Mouse (Mus musculus) liver, embryonic 15.5 days (tissue): ENCODE measurements around the gene Meox2. TPM values are rescaled to one million over a fixed set of nuclear protein-coding genes. Genes with fewer than 3 reads are reported as not detected.
A peak's percentile ranks its signal among the peaks of the same experiment; 100 is the strongest.
"Not testable (repeated sequence)": the region's sequence is repeated elsewhere in the genome, so short reads cannot be mapped to it uniquely, and the experiment has no call there.

Experiments
- ATAC-seq: fragments of 200-750 bp; cut with Nextera tagmentation; 2 replicates; pipeline ENCODE4 v1.8.0; 2017; ENCODE audit warnings: moderate number of reproducible peaks, mild to moderate bottlenecking, moderate library complexity; ENCODE audit not compliant: insufficient read depth
- H3K27ac ChIP-seq: fragments of 300-500 bp; sonication (generic); replicated peaks from 2 replicates; pipeline ENCODE4 v1.5.1; 2015; ENCODE audit warnings: mild to moderate bottlenecking, inconsistent platforms
- H3K27me3 ChIP-seq: fragments of 300-500 bp; sonication (generic); 2 replicates; pipeline ENCODE4 v1.6.1; 2015; ENCODE audit warnings: mild to moderate bottlenecking, inconsistent platforms
- H3K36me3 ChIP-seq: fragments of 300-500 bp; sonication (generic); replicated peaks from 2 replicates; pipeline ENCODE4 v1.6.1; 2015; ENCODE audit warnings: moderate library complexity, mild to moderate bottlenecking, inconsistent platforms
- H3K4me1 ChIP-seq: fragments of 300-500 bp; sonication (generic); replicated peaks from 2 replicates; pipeline ENCODE4 v1.6.1; 2015; ENCODE audit warnings: inconsistent platforms
- H3K4me2 ChIP-seq: fragments of 300-500 bp; sonication (generic); 2 replicates; pipeline ENCODE4 v1.6.1; 2015; ENCODE audit warnings: moderate library complexity, mild to moderate bottlenecking, inconsistent platforms
- H3K4me3 ChIP-seq: fragments of 300-500 bp; sonication (generic); replicated peaks from 2 replicates; pipeline ENCODE4 v1.5.1; 2015; ENCODE audit warnings: mild to moderate bottlenecking, inconsistent platforms
- H3K9ac ChIP-seq: fragments of 300-500 bp; sonication (generic); 2 replicates; pipeline ENCODE4 v1.6.1; 2015; ENCODE audit warnings: moderate library complexity, mild to moderate bottlenecking, inconsistent platforms
- H3K9me3 ChIP-seq: fragments of 300-500 bp; sonication (generic); replicated peaks from 2 replicates; pipeline ENCODE4 v1.6.1; 2016; ENCODE audit warnings: inconsistent platforms
- WGBS: fragments of 180-500 bp; shearing (Covaris S2); methylation state at CpG from one replicate; pipeline ENCODE4 v1.1.7; 2015; ENCODE audit warnings: mixed read lengths; ENCODE audit not compliant: insufficient replicate concordance; 5-methylcytosine and 5-hydroxymethylcytosine counted together
- polyA plus RNA-seq: library from polyadenylated mRNA; unstranded; fragments of >200 nt; fragmentation: Nextera tagmentation; extraction: Ambion mirVana; gene quantifications from 2 replicates; pipeline ENCODE4 v1.2.1, GENCODE M21; 2015

Meox2 gene
- polyA plus RNA-seq, result 0.28 and 0.47 TPM in 2 replicates

- peak within 1 kb of the TSS; percentile 56 for H3K4me2 ChIP-seq
- peak within 1 kb of the TSS; percentile 37 for H3K4me3 ChIP-seq
- ATAC-seq, result no peak
- WGBS, result under 1% methylated on average over 12 of the region's 12 CpGs
- no peaks in the 10 kb centered on the region for H3K36me3 ChIP-seq
- H3K9ac ChIP-seq, result no peak within 1 kb of the TSS
- no peaks in the 10 kb centered on the region; the same call in 1 of the 2 replicates for H3K4me1 ChIP-seq
- peaks cover 40% of the 10 kb centered on the region for H3K27me3 ChIP-seq
- H3K27ac ChIP-seq, result no peak within 1 kb of the TSS
- H3K9me3 ChIP-seq, result no peaks in the 10 kb centered on the region
These were observed at the start of gene Meox2 for GRCm38 (mm10) chr12:37108390-37108738. Gene Meox2 (plus strand): TSS chr12:37108540.

- Histone ChIP-seq H3K9ac (no peak overlapping the region), H3K4me2 (no peak overlapping the region), H3K36me3 (no peaks in the 10 kb centered on the region), H3K4me1 (no peaks in the 10 kb centered on the region), H3K27me3 (no peaks in the 10 kb centered on the region), H3K9me3 (no peaks in the 10 kb centered on the region), H3K27ac (no peak overlapping the region), H3K4me3 (no peak overlapping the region)
- no peak for ATAC-seq
- 47% methylated on average over 3 of the region's 3 CpGs for WGBS
These were observed 35.7 kb upstream of the Meox2 start for GRCm38 (mm10) chr12:37072636-37073035.

GRCm38 (mm10) chr12:37077308-37077707, 31.0 kb upstream of the Meox2 start:
- Histone ChIP-seq H3K9ac (no peak overlapping the region), H3K4me2 (no peak overlapping the region), H3K27ac (no peak overlapping the region), H3K9me3 (no peaks in the 10 kb centered on the region), H3K27me3 (no peaks in the 10 kb centered on the region), H3K4me1 (no peaks in the 10 kb centered on the region), H3K4me3 (no peak overlapping the region), H3K36me3 (no peaks in the 10 kb centered on the region)
- 68% methylated on average over 1 of the region's 1 CpGs for WGBS
- no peak for ATAC-seq

GRCm38 (mm10) chr12:37080005-37080404, 28.3 kb upstream of the Meox2 start:
- H3K9ac ChIP-seq, H3K4me2 ChIP-seq, H3K27ac ChIP-seq, ATAC-seq, H3K36me3 ChIP-seq, H3K9me3 ChIP-seq, H3K27me3 ChIP-seq, H3K4me1 ChIP-seq, H3K4me3 ChIP-seq: not testable (repeated sequence)
- WGBS, result 42% methylated on average over 5 of the region's 5 CpGs

GRCm38 (mm10) chr12:37106541-37106940, 1.8 kb upstream of the Meox2 start:
- no peaks in the 10 kb centered on the region for H3K36me3 ChIP-seq
- no peaks in the 10 kb centered on the region; the same call in 1 of the 2 replicates for H3K4me1 ChIP-seq
- ATAC-seq, result no peak
- H3K27ac ChIP-seq, result no peak overlapping the region
- H3K27me3 ChIP-seq, result peaks cover 40% of the 10 kb centered on the region
- H3K9ac ChIP-seq, result no peak overlapping the region
- H3K4me2 ChIP-seq, result no peak overlapping the region
- 38% methylated on average over 8 of the region's 8 CpGs for WGBS
- no peak overlapping the region for H3K4me3 ChIP-seq
- H3K9me3 ChIP-seq, result no peaks in the 10 kb centered on the region

GRCm38 (mm10) chr12:37107150-37107549, 1.2 kb upstream of the Meox2 start:
- WGBS, result 28% methylated on average over 2 of the region's 2 CpGs
- no peaks in the 10 kb centered on the region for H3K9me3 ChIP-seq
- no peak overlapping the region for H3K27ac ChIP-seq
- no peak overlapping the region for H3K9ac ChIP-seq
- H3K36me3 ChIP-seq, result no peaks in the 10 kb centered on the region
- H3K4me1 ChIP-seq, result no peaks in the 10 kb centered on the region; the same call in 1 of the 2 replicates
- no peak overlapping the region for H3K4me2 ChIP-seq
- H3K4me3 ChIP-seq, result no peak overlapping the region
- ATAC-seq, result no peak
- H3K27me3 ChIP-seq, result peaks cover 40% of the 10 kb centered on the region

GRCm38 (mm10) chr12:37107713-37108389, 489 bp upstream of the Meox2 start:
- Histone ChIP-seq H3K36me3 (no peaks in the 10 kb centered on the region), H3K4me1 (no peaks in the 10 kb centered on the region; the same call in 1 of the 2 replicates), H3K4me2 (peak overlapping the region; percentile 56), H3K4me3 (peak overlapping the region; percentile 37), H3K27ac (no peak overlapping the region), H3K9ac (no peak overlapping the region), H3K9me3 (no peaks in the 10 kb centered on the region), H3K27me3 (peaks cover 40% of the 10 kb centered on the region)
- WGBS, result 15% methylated on average over 20 of the region's 20 CpGs
- no peak for ATAC-seq

- ATAC-seq, result no peak
- Histone ChIP-seq H3K9ac (no peak overlapping the region), H3K27ac (no peak overlapping the region), H3K4me1 (no peaks in the 10 kb centered on the region; the same call in 1 of the 2 replicates), H3K36me3 (no peaks in the 10 kb centered on the region), H3K9me3 (no peaks in the 10 kb centered on the region), H3K4me2 (peak overlapping the region; percentile 56), H3K27me3 (peaks cover 40% of the 10 kb centered on the region), H3K4me3 (peak overlapping the region; percentile 37)
- 3% methylated on average over 29 of the region's 29 CpGs for WGBS
These were observed 606 bp downstream of the Meox2 start for GRCm38 (mm10) chr12:37108819-37109473.

GRCm38 (mm10) chr12:37109474-37110012, 1.2 kb downstream of the Meox2 start:
- WGBS, result 7% methylated on average over 18 of the region's 18 CpGs
- no peak overlapping the region for H3K27ac ChIP-seq
- H3K27me3 ChIP-seq, result peaks cover 40% of the 10 kb centered on the region
- no peak overlapping the region for H3K9ac ChIP-seq
- no peaks in the 10 kb centered on the region for H3K36me3 ChIP-seq
- H3K4me2 ChIP-seq, result peak overlapping the region; percentile 56
- no peaks in the 10 kb centered on the region for H3K9me3 ChIP-seq
- peak overlapping the region; percentile 37 for H3K4me3 ChIP-seq
- H3K4me1 ChIP-seq, result no peaks in the 10 kb centered on the region; the same call in 1 of the 2 replicates
- no peak for ATAC-seq

GRCm38 (mm10) chr12:37110977-37111376, 2.6 kb downstream of the Meox2 start:
- no peak for ATAC-seq
- Histone ChIP-seq H3K9me3 (no peaks in the 10 kb centered on the region), H3K4me1 (no peaks in the 10 kb centered on the region; the same call in 1 of the 2 replicates), H3K9ac (no peak overlapping the region), H3K36me3 (no peaks in the 10 kb centered on the region), H3K4me2 (no peak overlapping the region), H3K4me3 (no peak overlapping the region), H3K27me3 (peaks cover 40% of the 10 kb centered on the region), H3K27ac (no peak overlapping the region)
- 50% methylated on average over 9 of the region's 9 CpGs for WGBS

- Histone ChIP-seq H3K4me3 (no peak overlapping the region), H3K27me3 (no peaks in the 10 kb centered on the region), H3K27ac (no peak overlapping the region), H3K9ac (no peak overlapping the region), H3K4me2 (no peak overlapping the region), H3K4me1 (no peaks in the 10 kb centered on the region), H3K9me3 (no peaks in the 10 kb centered on the region), H3K36me3 (no peaks in the 10 kb centered on the region)
- ATAC-seq, result no peak
- WGBS, result 72% methylated on average over 5 of the region's 5 CpGs
These were observed 10.9 kb downstream of the Meox2 start for GRCm38 (mm10) chr12:37119246-37119645.
